ENCODE assay signal across 8 mouse cellular contexts in the genomic region with DNA sequence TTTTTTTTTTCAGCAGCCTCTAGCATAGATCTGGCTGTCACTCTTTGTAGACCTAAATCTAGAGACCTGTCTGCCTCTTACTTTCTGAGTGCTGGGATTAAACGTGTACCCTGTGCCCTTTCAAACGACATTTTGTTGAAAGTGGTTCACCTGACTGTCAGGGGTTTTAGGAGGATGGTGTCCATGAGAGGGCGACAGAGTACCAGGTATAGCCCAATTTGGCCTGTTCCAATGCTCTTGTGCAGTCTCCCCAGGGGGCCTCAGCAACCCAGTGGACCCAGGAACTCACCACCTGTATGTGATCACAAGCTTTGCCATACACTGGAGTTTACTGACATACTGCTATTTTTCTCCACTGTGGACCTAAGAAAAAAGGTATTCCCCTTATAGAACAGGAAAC. TPM values are rescaled to one million over a fixed set of nuclear protein-coding genes. Genes with fewer than 3 reads are reported as not detected.
A peak's percentile ranks its signal among the peaks of the same experiment; 100 is the strongest.
DNase-seq lines count a peak whose midpoint lies in the region; ATAC-seq and TF ChIP-seq lines count a peak whose summit lies in the region.

No protein-coding gene starts in this region.

- no peaks in the 10 kb centered on the region for H3K27me3 ChIP-seq in kidney, embryonic 15.5 days
- H3K27me3 ChIP-seq in heart, embryonic 16.5 days (ENCODE audit: control insufficient read depth, insufficient read depth, low read length): no peaks in the 10 kb centered on the region

- H3K4me2 ChIP-seq in kidney, embryonic 15.5 days: no peak overlapping the region
- no peak overlapping the region for H3K4me2 ChIP-seq in heart, embryonic 16.5 days (ENCODE audit: low read depth, low read length)

- no peaks in the 10 kb centered on the region for H3K9me3 ChIP-seq in kidney, embryonic 15.5 days (replicated peaks)
- H3K9me3 ChIP-seq in ES-E14 (ENCODE audit: control insufficient read depth, insufficient read depth, low read depth, low read length): peaks cover 15% of the 10 kb centered on the region
- no peaks in the 10 kb centered on the region for H3K9me3 ChIP-seq in heart, embryonic 16.5 days (replicated peaks; ENCODE audit: control insufficient read depth, low read length)

- in situ Hi-C loops in ES-E14 (cut with MboI; ENCODE audit: low sequenced_read_pairs in 2 of 2, unreplicated experiment in 2 of 2): loop anchor here in 1 of 2 experiments (5.0 kb wide), 1 partner anchor 105 kb away; no protein-coding TSS in a partner anchor

- peak; percentile 26 for DNase-seq in kidney, adult 11 months
- peak; percentile 50 for DNase-seq in ES-E14 (ENCODE audit: low read depth, low spot score)
- DNase-seq in left cerebral cortex, postnatal 4 days: peak; percentile 65
- DNase-seq in right cerebral cortex, postnatal 14 days: peak; percentile 76

- ATAC-seq in kidney, embryonic 15.5 days (replicated peaks; ENCODE audit: low FRiP score): no peak
- 0 out of 2 replicates have a peak, but pooled peaks have one; percentile 29 for ATAC-seq in cerebellum, adult (ENCODE audit: insufficient number of reproducible peaks, low FRiP score, low TSS enrichment)
- ATAC-seq in heart, embryonic 16.5 days (replicated peaks; ENCODE audit: extremely low read depth, insufficient read depth, low FRiP score): 0 out of 2 replicates have a peak, but pooled peaks have one; percentile 21
- no peak for ATAC-seq in monocyte, adult 5-6 weeks (replicated peaks; ENCODE audit: insufficient number of reproducible peaks, low FRiP score, low TSS enrichment, poor library complexity, severe bottlenecking)

- no peak overlapping the region for H3K4me3 ChIP-seq in kidney, embryonic 15.5 days (replicated peaks)
- H3K4me3 ChIP-seq in ES-E14 (ENCODE audit: insufficient read depth in 1 of 2, low read depth in 1 of 2, low read length in 2 of 2, poor library complexity in 1 of 2, severe bottlenecking in 1 of 2): no peak overlapping the region
- H3K4me3 ChIP-seq in heart, embryonic 16.5 days (ENCODE audit: low read length): no peak overlapping the region

- H3K9ac ChIP-seq in kidney, embryonic 15.5 days: no peak overlapping the region
- H3K9ac ChIP-seq in ES-E14 (ENCODE audit: insufficient read depth, low read depth, low read length, poor library complexity, severe bottlenecking): no peak overlapping the region
- no peak overlapping the region for H3K9ac ChIP-seq in heart, embryonic 16.5 days (ENCODE audit: low read length)

- H3K27ac ChIP-seq in kidney, embryonic 15.5 days: no peak overlapping the region
- H3K27ac ChIP-seq in ES-E14 (ENCODE audit: insufficient read depth, low read depth, low read length, poor library complexity, severe bottlenecking): no peak overlapping the region
- H3K27ac ChIP-seq in heart, embryonic 16.5 days (ENCODE audit: low read length): no peak overlapping the region

- intact Hi-C loops in left cerebral cortex, postnatal 4 days (cut with DNase I): loop anchor here (5.0 kb wide), 1 partner anchor 85 kb away; no protein-coding TSS in a partner anchor

- WGBS in kidney, embryonic 15.5 days: 10% methylated on average over 3 of the region's 3 CpGs
- 10% methylated on average over 3 of the region's 3 CpGs for WGBS in heart, embryonic 16.5 days

- peaks cover 28% of the 10 kb centered on the region for H3K36me3 ChIP-seq in kidney, embryonic 15.5 days
- H3K36me3 ChIP-seq in ES-E14 (ENCODE audit: control insufficient read depth, insufficient read depth, low read length, poor library complexity, severe bottlenecking): peaks cover 18% of the 10 kb centered on the region
- H3K36me3 ChIP-seq in heart, embryonic 16.5 days (ENCODE audit: control insufficient read depth, insufficient read depth): peaks cover 19% of the 10 kb centered on the region

- peaks cover 14% of the 10 kb centered on the region for H3K4me1 ChIP-seq in kidney, embryonic 15.5 days
- no peaks in the 10 kb centered on the region for H3K4me1 ChIP-seq in ES-E14 (ENCODE audit: control insufficient read depth in 2 of 2, insufficient read depth in 2 of 2, low read length in 2 of 2, poor library complexity in 1 of 2)
- H3K4me1 ChIP-seq in heart, embryonic 16.5 days (ENCODE audit: control insufficient read depth, insufficient read depth, low read length): peaks cover 21% of the 10 kb centered on the region

TF ChIP-seq in ES-E14, 5 proteins besides CTCF, POLR2A, EP300 and RAD21:
- TF ChIP-seq CHD2 (IDR thresholded peaks at IDR 0.05; ENCODE audit: low read depth, low read length): no peak
- TF ChIP-seq ZC3H11A (IDR thresholded peaks at IDR 0.05; ENCODE audit: borderline replicate concordance, low read depth, low read length): peak; percentile 33; the same call in 1 of the 2 replicates
TF ChIP-seq in ES-E14: peak in this region for 1.

RNA-seq across cellular contexts. Expression of a gene that starts 23.1 kb away (rescaled TPM):
- 173 and 194 TPM in 2 replicates for polyA plus RNA-seq in kidney, embryonic 15.5 days (2015; fragmentation: Nextera tagmentation; extraction: Ambion mirVana)
- total RNA-seq in ES-E14 (2012; rRNA removed): 315 TPM in 2 replicates
- 82.3 and 87.9 TPM in 2 replicates for polyA plus RNA-seq in heart, embryonic 16.5 days (2015; fragmentation: Nextera tagmentation; extraction: Ambion mirVana)
- 10 to 100 TPM; 16.6 to 17.5 TPM for total RNA-seq in left cerebral cortex, postnatal 4 days (2021)
- 28.1 to 55.4 TPM (median 30.7 TPM) in 3 replicates for total RNA-seq in monocyte, adult 5-6 weeks (2017)

RNA-seq across cellular contexts. Expression of a gene that starts 39.1 kb away (rescaled TPM):
- 37.9 and 40.1 TPM in 2 replicates for polyA plus RNA-seq in kidney, embryonic 15.5 days (2015; fragmentation: Nextera tagmentation; extraction: Ambion mirVana)
- 111 and 124 TPM in 2 replicates for total RNA-seq in ES-E14 (2012; rRNA removed)
- polyA plus RNA-seq in heart, embryonic 16.5 days (2015; fragmentation: Nextera tagmentation; extraction: Ambion mirVana): 16.8 and 17.6 TPM in 2 replicates
- total RNA-seq in left cerebral cortex, postnatal 4 days (2021): 1 to 10 TPM; 7.3 to 7.5 TPM
- total RNA-seq in monocyte, adult 5-6 weeks (2017): 50.8 to 61.9 TPM (median 55.9 TPM) in 3 replicates

Comparison
In these comparisons a context has a peak if more than half of its experiments do, and no peak if none do; other contexts are left out.
1. DNase-seq: peak in every context shown above with its lines; median percentile 76 in right cerebral cortex, postnatal 14 days; 65 in left cerebral cortex, postnatal 4 days; 50 in ES-E14; 26 in kidney, adult 11 months.
2. ATAC-seq: peak in cerebellum, adult (single experiment) and heart, embryonic 16.5 days (single experiment); none in kidney, embryonic 15.5 days (single experiment) and monocyte, adult 5-6 weeks (single experiment).